Mouse (Mus musculus): ENCODE data around the gene Wfdc15a. TPM values are rescaled to one million over a fixed set of nuclear protein-coding genes. Genes with fewer than 3 reads are reported as not detected.

Wfdc15a gene
- polyA plus RNA-seq, 1 experiment from 2014 or later = 0.29 TPM

DNA sequence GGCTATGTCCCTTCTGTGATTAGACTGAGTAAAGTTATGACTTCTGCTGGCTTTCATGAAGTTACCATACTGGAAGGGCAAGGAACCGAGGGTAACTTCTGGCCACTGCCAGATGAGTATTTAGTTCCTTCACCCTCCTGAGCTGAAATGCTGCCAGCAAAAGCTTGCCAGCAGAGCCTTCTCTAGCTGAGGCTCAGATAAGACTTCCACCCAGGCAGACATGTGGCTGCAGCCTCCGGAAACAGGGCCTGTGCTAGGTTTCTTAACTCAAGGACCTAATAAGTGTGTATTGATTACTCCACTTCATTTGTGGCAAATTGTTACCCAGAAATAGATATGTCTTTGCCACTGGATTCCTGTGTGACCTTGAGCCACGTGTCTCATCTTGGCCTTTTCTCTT lies 26.5 kb downstream of the Wfdc15a start:
- Histone ChIP-seq H3K27ac (replicated peaks) (no peak overlapping the region), H3K4me2 (replicated peaks; ENCODE audit: low read depth) (no peak overlapping the region), H3K9ac (ENCODE audit: low read length) (no peak overlapping the region), H3K4me1 (replicated peaks; ENCODE audit: control insufficient read depth, insufficient read depth) (no peaks in the 10 kb centered on the region), H3K9me3 (ENCODE audit: control insufficient read depth, low read length) (no peaks in the 10 kb centered on the region), H3K4me3 (ENCODE audit: low read depth, low read length) (no peak overlapping the region), H3K27me3 (ENCODE audit: control insufficient read depth, insufficient read depth, low read length) (peaks cover 7% of the 10 kb centered on the region; the same call in 1 of the 2 replicates), H3K36me3 (ENCODE audit: control insufficient read depth, insufficient read depth, low read length) (no peaks in the 10 kb centered on the region)
- DNase-seq (ENCODE audit: low spot score) = no peak
- TF ChIP-seq CTCF (IDR thresholded peaks at IDR 0.05; ENCODE audit: low read depth) (no peak), EP300 (optimal IDR thresholded peaks at IDR 0.05) (no peak)
- 66% methylated on average over 3 of the region's 3 CpGs for WGBS
- no peak for ATAC-seq (ENCODE audit: low FRiP score, low TSS enrichment)

GRCm38 (mm10) chr2:164170902-164171301 lies 29.0 kb downstream of the Wfdc15a start, which contains the start of gene Kcns1:
Kcns1 (minus strand) TSS chr2:164171113.
- Histone ChIP-seq H3K4me1 (replicated peaks; ENCODE audit: control insufficient read depth, insufficient read depth) (no peaks in the 10 kb centered on the region), H3K9me3 (ENCODE audit: control insufficient read depth, low read length) (no peaks in the 10 kb centered on the region), H3K36me3 (ENCODE audit: control insufficient read depth, insufficient read depth, low read length) (no peaks in the 10 kb centered on the region), H3K4me2 (replicated peaks; ENCODE audit: low read depth) (peak within 1 kb of the TSS; percentile 46), H3K4me3 (ENCODE audit: low read depth, low read length) (peak within 1 kb of the TSS; percentile 26), H3K27ac (replicated peaks) (no peak within 1 kb of the TSS), H3K9ac (ENCODE audit: low read length) (no peak within 1 kb of the TSS), H3K27me3 (ENCODE audit: control insufficient read depth, insufficient read depth, low read length) (peaks cover 20% of the 10 kb centered on the region; the same call in 1 of the 2 replicates)
- ATAC-seq (ENCODE audit: low FRiP score, low TSS enrichment) (no peak), DNase-seq (ENCODE audit: low spot score) (no peak)
- no peak for TF ChIP-seq EP300 (optimal IDR thresholded peaks at IDR 0.05)
- no peak for TF ChIP-seq CTCF (IDR thresholded peaks at IDR 0.05; ENCODE audit: low read depth)
- WGBS = 3% methylated on average over 26 of the region's 29 CpGs

DNA sequence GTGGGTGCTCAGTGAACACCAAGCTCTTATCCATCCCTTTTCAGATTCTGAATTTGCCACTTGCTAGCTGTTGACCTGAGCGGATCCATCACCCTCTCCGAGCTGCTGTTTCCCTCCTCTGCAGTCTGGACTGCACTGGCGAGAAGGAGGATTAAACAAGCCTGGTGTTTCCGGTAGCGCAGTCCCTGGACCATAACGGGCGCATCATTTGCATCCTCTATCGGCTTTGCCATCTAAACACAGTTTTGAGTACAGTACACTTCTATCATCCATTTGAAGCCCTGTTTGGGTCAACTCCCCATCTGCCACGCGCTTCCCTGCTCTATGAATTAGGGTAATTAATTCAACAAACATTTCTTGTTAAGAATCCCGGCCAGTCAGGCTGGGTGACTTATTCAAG lies 29.6 kb downstream of the Wfdc15a start:
- Histone ChIP-seq H3K4me1 (replicated peaks; ENCODE audit: control insufficient read depth, insufficient read depth) (no peaks in the 10 kb centered on the region), H3K36me3 (ENCODE audit: control insufficient read depth, insufficient read depth, low read length) (no peaks in the 10 kb centered on the region), H3K27ac (replicated peaks) (no peak overlapping the region), H3K9me3 (ENCODE audit: control insufficient read depth, low read length) (no peaks in the 10 kb centered on the region), H3K27me3 (ENCODE audit: control insufficient read depth, insufficient read depth, low read length) (peaks cover 20% of the 10 kb centered on the region; the same call in 1 of the 2 replicates), H3K9ac (ENCODE audit: low read length) (no peak overlapping the region), H3K4me3 (ENCODE audit: low read depth, low read length) (no peak overlapping the region), H3K4me2 (replicated peaks; ENCODE audit: low read depth) (no peak overlapping the region)
- DNase-seq (ENCODE audit: low spot score) = no peak
- ATAC-seq (ENCODE audit: low FRiP score, low TSS enrichment) = no peak
- TF ChIP-seq EP300 (optimal IDR thresholded peaks at IDR 0.05) = no peak
- no peak for TF ChIP-seq CTCF (IDR thresholded peaks at IDR 0.05; ENCODE audit: low read depth)
- WGBS = 3% methylated on average over 11 of the region's 11 CpGs

DNA sequence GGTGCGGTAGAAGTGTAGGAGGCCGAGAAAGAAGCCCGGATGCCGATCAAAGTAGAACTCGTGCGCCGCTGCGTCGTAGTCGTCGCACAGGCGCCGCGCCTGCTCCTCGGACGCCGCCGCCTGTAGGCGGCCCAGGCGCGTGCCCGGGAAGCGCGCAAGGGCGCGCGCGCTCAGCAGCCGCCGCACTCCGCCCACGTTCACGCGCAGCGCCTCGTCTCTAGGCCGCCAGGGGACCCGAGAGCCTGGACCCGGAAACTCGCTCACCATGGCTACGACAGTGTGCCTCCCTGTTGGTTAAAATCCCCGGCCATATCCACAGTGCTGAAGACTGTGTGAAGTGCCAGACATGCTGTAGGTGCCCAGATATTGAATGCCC lies 31.4 kb downstream of the Wfdc15a start:
- WGBS = 14% methylated on average over 42 of the region's 42 CpGs
- ATAC-seq (ENCODE audit: low FRiP score, low TSS enrichment) = 0 out of 2 replicates have a peak, but pooled peaks have one; percentile 30

DNA sequence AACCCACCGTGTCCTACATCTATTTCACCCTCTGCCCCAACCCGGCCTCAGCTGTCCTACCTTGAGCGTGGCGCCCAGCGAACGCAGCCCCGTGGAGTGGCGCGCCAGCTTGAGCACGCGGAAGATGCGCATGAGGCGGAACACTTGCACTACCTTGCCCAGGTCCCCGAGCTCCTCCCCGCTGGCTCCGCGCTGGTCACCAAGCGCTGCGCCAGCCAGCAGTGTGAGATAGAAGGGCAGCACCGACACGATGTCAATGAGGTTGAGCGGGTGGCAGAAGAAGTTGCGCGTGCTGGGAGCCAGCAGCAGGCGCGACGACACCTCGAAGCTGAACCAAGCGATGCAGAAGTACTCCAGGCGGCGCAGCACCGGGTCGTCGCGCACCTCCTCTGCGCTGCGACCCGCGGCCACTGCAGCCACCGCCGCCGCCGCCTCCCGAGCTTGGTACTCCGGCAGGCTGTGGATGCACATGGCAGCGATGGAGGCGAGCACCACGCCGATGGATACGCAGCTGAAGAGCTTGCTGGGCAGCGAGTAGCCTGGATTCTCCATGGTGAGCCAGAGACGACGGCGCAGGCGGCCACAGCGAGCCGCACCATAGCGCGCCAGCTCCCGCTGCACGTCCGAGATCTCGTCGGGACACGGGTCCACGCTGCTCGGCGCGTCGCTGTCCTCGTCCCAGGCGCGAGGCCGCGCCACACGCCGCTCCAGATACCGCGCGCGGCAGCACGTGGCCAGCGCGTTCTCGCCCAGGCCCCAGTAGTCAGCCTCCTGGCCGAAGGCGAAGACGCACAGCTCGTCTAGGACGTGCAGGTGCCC lies 32.0 kb downstream of the Wfdc15a start:
- no peaks in the 10 kb centered on the region for H3K4me1 ChIP-seq (replicated peaks; ENCODE audit: control insufficient read depth, insufficient read depth)
- no peak for ATAC-seq (ENCODE audit: low FRiP score, low TSS enrichment)
- TF ChIP-seq EP300 (optimal IDR thresholded peaks at IDR 0.05) = no peak
- TF ChIP-seq CTCF (IDR thresholded peaks at IDR 0.05; ENCODE audit: low read depth) = no peak
- no peak for DNase-seq (ENCODE audit: low spot score)
- H3K36me3 ChIP-seq (ENCODE audit: control insufficient read depth, insufficient read depth, low read length) = no peaks in the 10 kb centered on the region
- 13% methylated on average over 86 of the region's 90 CpGs for WGBS
- H3K27me3 ChIP-seq (ENCODE audit: control insufficient read depth, insufficient read depth, low read length) = peaks cover 20% of the 10 kb centered on the region; the same call in 1 of the 2 replicates
- H3K9ac ChIP-seq (ENCODE audit: low read length) = no peak overlapping the region
- no peaks in the 10 kb centered on the region for H3K9me3 ChIP-seq (ENCODE audit: control insufficient read depth, low read length)
- peak overlapping the region; percentile 27 for H3K4me3 ChIP-seq (ENCODE audit: low read depth, low read length)
- no peak overlapping the region for H3K27ac ChIP-seq (replicated peaks)
- peak overlapping the region; percentile 46 for H3K4me2 ChIP-seq (replicated peaks; ENCODE audit: low read depth)

More for the DNA sequence above, 31.4 kb downstream of the Wfdc15a start:
- no peaks in the 10 kb centered on the region for H3K4me1 ChIP-seq (replicated peaks; ENCODE audit: control insufficient read depth, insufficient read depth)
- no peak for DNase-seq (ENCODE audit: low spot score)
- H3K27ac ChIP-seq (replicated peaks) = no peak overlapping the region
- H3K36me3 ChIP-seq (ENCODE audit: control insufficient read depth, insufficient read depth, low read length) = no peaks in the 10 kb centered on the region
- H3K4me3 ChIP-seq (ENCODE audit: low read depth, low read length) = peak overlapping the region; percentile 27
- H3K4me2 ChIP-seq (replicated peaks; ENCODE audit: low read depth) = peak overlapping the region; percentile 46
- H3K27me3 ChIP-seq (ENCODE audit: control insufficient read depth, insufficient read depth, low read length) = peaks cover 20% of the 10 kb centered on the region; the same call in 1 of the 2 replicates
- TF ChIP-seq CTCF (IDR thresholded peaks at IDR 0.05; ENCODE audit: low read depth) (peak; percentile 16; the same call in 1 of the 2 replicates), EP300 (optimal IDR thresholded peaks at IDR 0.05) (no peak)
- H3K9me3 ChIP-seq (ENCODE audit: control insufficient read depth, low read length) = no peaks in the 10 kb centered on the region
- no peak overlapping the region for H3K9ac ChIP-seq (ENCODE audit: low read length)

GRCm38 (mm10) chr2:164164941-164165340 lies 35.0 kb downstream of the Wfdc15a start:
- H3K9ac ChIP-seq (ENCODE audit: low read length) = no peak overlapping the region
- no peaks in the 10 kb centered on the region for H3K36me3 ChIP-seq (ENCODE audit: control insufficient read depth, insufficient read depth, low read length)
- H3K4me3 ChIP-seq (ENCODE audit: low read depth, low read length) = no peak overlapping the region
- peaks cover 17% of the 10 kb centered on the region; the same call in 1 of the 2 replicates for H3K27me3 ChIP-seq (ENCODE audit: control insufficient read depth, insufficient read depth, low read length)
- WGBS = 84% methylated on average over 5 of the region's 5 CpGs
- H3K9me3 ChIP-seq (ENCODE audit: control insufficient read depth, low read length) = no peaks in the 10 kb centered on the region
- no peak for ATAC-seq (ENCODE audit: low FRiP score, low TSS enrichment)
- H3K4me1 ChIP-seq (replicated peaks; ENCODE audit: control insufficient read depth, insufficient read depth) = no peaks in the 10 kb centered on the region
- no peak overlapping the region for H3K27ac ChIP-seq (replicated peaks)
- no peak for TF ChIP-seq CTCF (IDR thresholded peaks at IDR 0.05; ENCODE audit: low read depth)
- no peak for TF ChIP-seq EP300 (optimal IDR thresholded peaks at IDR 0.05)
- DNase-seq (ENCODE audit: low spot score) = no peak
- H3K4me2 ChIP-seq (replicated peaks; ENCODE audit: low read depth) = no peak overlapping the region

Data from stomach, postnatal 0 days (tissue).